Mouse (Mus musculus) hindbrain, embryonic 14.5 days (tissue): ENCODE results near the gene Jag2. TPM values are rescaled to one million over a fixed set of nuclear protein-coding genes. Genes with fewer than 3 reads are reported as not detected.

Experiments
- ATAC-seq: fragments of 200-750 bp; cut with Nextera tagmentation; 2 replicates; pipeline ENCODE4 v1.8.0; 2017; ENCODE audit warnings: moderate number of reproducible peaks, mild to moderate bottlenecking, moderate TSS enrichment, moderate library complexity; ENCODE audit not compliant: low FRiP score
- DNase-seq: peaks from one replicate; pipeline ENCODE4 v3.0.0-alpha.2; 2015; ENCODE audit warnings: low spot score
- H3K27ac ChIP-seq: fragments of 300-500 bp; sonication (generic); 2 replicates; pipeline ENCODE4 v1.5.1; 2014; ENCODE audit warnings: mild to moderate bottlenecking, moderate library complexity
- H3K27me3 ChIP-seq: fragments of 300-500 bp; sonication (generic); 2 replicates; pipeline ENCODE4 v1.6.1; 2014; ENCODE audit warnings: mild to moderate bottlenecking, low read length, mixed read lengths; ENCODE audit not compliant: control insufficient read depth, insufficient read depth
- H3K36me3 ChIP-seq: fragments of 300-500 bp; sonication (generic); replicated peaks from 2 replicates; pipeline ENCODE4 v1.6.1; 2014; ENCODE audit not compliant: control insufficient read depth, insufficient read depth
- H3K4me1 ChIP-seq: fragments of 300-500 bp; sonication (generic); replicated peaks from 2 replicates; pipeline ENCODE4 v1.6.1; 2014; ENCODE audit warnings: antibody characterized with exemption, low read length, mixed read lengths; ENCODE audit not compliant: control insufficient read depth, insufficient read depth
- H3K4me2 ChIP-seq: fragments of 300-500 bp; sonication (generic); replicated peaks from 2 replicates; pipeline ENCODE4 v1.6.1; 2014; ENCODE audit warnings: mild to moderate bottlenecking, moderate library complexity
- H3K4me3 ChIP-seq: fragments of 300-500 bp; sonication (generic); replicated peaks from 2 replicates; pipeline ENCODE4 v1.5.1; 2014; ENCODE audit warnings: mild to moderate bottlenecking, low read length
- H3K9ac ChIP-seq: fragments of 300-500 bp; sonication (generic); 2 replicates; pipeline ENCODE4 v1.6.1; 2014
- H3K9me3 ChIP-seq: fragments of 300-500 bp; sonication (generic); 2 replicates; pipeline ENCODE4 v1.6.1; 2016; ENCODE audit warnings: low read length; ENCODE audit not compliant: control insufficient read depth
- WGBS: fragments of 180-500 bp; shearing (Covaris S2); extraction: QIAGEN DNeasy Blood & Tissue Kit; methylation state at CpG from one replicate; pipeline ENCODE4 v1.1.7; 2014; 5-methylcytosine and 5-hydroxymethylcytosine counted together
- polyA plus RNA-seq: library from polyadenylated mRNA; unstranded; fragments of >200 nt; fragmentation: Nextera tagmentation; extraction: Ambion mirVana; gene quantifications from 2 replicates; pipeline ENCODE4 v1.2.1, GENCODE M21; 2014

Jag2 gene
- polyA plus RNA-seq, 1 experiment from 2014 or later, result 16.1 TPM

DNA sequence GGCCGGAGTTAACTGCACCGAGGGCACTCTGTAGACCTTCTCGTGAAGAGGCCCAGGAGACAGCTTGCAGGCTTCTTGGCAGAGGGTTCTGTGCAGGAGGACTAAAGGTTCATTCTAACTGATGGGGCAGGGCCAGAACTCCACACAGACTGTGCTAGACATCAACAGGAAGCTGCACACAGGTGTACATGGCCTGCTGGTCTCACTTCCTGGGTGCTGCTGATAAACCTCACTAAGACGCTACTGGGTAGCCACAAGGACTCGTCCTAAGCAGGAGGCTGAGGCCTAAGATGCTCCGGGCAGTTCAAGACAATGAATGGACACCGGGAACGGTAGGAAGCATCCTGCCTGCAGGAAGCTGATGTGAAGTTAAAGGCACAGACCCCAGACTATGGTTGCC is 29.8 kb upstream of the Jag2 start:
- no peak overlapping the region for H3K27ac ChIP-seq
- H3K27me3 ChIP-seq, result no peaks in the 10 kb centered on the region
- no peak for ATAC-seq
- H3K4me1 ChIP-seq, result no peaks in the 10 kb centered on the region
- H3K9me3 ChIP-seq, result no peaks in the 10 kb centered on the region
- H3K9ac ChIP-seq, result no peak overlapping the region
- 85% methylated on average over 8 of the region's 8 CpGs for WGBS
- no peak for DNase-seq
- peaks cover 53% of the 10 kb centered on the region for H3K36me3 ChIP-seq
- no peak overlapping the region for H3K4me3 ChIP-seq
- no peak overlapping the region for H3K4me2 ChIP-seq

DNA sequence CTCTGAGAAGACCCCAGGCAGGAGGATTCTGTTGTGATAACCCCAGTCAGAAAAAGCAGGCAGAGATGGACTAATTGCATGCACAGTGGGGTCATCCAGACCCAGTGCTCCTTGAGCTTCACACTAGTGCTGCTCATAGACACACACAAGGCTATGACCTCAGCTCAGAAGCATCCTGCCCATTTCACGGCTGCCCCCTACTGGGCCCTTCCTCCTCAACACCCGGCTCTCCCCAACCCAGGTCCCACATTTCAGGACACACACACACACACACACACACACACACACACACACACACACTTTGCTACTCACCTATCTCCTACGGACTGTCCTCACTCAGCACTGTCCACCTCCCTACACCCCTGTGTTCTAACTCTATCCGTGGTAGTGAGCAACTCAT is 28.7 kb upstream of the Jag2 start:
- no peaks in the 10 kb centered on the region for H3K4me1 ChIP-seq
- no peak overlapping the region for H3K4me3 ChIP-seq
- H3K9me3 ChIP-seq, result no peaks in the 10 kb centered on the region
- peaks cover 41% of the 10 kb centered on the region for H3K36me3 ChIP-seq
- no peak overlapping the region for H3K27ac ChIP-seq
- H3K9ac ChIP-seq, result no peak overlapping the region
- WGBS, result 50% methylated on average over 4 of the region's 4 CpGs
- H3K27me3 ChIP-seq, result no peaks in the 10 kb centered on the region
- no peak for ATAC-seq
- H3K4me2 ChIP-seq, result no peak overlapping the region
- no peak for DNase-seq

DNA sequence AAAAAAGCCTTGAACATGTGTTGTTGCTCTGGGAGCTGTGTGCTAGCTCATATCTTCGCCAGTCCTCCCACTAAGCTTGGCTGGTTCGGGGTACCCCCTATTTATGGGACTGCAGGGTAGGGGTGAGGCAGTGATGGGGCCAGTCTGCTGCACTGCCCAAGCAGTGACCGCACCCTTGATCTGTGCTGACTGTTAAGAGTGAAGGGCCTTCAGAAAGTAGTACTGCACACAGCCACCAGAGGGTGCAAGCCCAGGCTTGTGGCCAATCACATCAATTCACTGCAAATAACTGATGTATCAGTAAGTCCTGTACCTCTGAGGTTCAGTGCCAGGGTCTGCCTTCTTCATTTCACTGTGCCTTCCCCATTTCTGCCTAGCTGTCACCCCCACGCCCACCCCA is 26.2 kb upstream of the Jag2 start:
- H3K27me3 ChIP-seq, result no peaks in the 10 kb centered on the region
- no peak overlapping the region for H3K27ac ChIP-seq
- 35% methylated on average over 4 of the region's 4 CpGs for WGBS
- no peak overlapping the region for H3K4me3 ChIP-seq
- peaks cover 16% of the 10 kb centered on the region for H3K36me3 ChIP-seq
- H3K4me1 ChIP-seq, result peaks cover 9% of the 10 kb centered on the region; the same call in 1 of the 2 replicates
- no peak overlapping the region for H3K4me2 ChIP-seq
- no peak overlapping the region for H3K9ac ChIP-seq
- peak; percentile 32; the same call in 1 of the 2 replicates for ATAC-seq
- H3K9me3 ChIP-seq, result no peaks in the 10 kb centered on the region
- peak; percentile 72 for DNase-seq

DNA sequence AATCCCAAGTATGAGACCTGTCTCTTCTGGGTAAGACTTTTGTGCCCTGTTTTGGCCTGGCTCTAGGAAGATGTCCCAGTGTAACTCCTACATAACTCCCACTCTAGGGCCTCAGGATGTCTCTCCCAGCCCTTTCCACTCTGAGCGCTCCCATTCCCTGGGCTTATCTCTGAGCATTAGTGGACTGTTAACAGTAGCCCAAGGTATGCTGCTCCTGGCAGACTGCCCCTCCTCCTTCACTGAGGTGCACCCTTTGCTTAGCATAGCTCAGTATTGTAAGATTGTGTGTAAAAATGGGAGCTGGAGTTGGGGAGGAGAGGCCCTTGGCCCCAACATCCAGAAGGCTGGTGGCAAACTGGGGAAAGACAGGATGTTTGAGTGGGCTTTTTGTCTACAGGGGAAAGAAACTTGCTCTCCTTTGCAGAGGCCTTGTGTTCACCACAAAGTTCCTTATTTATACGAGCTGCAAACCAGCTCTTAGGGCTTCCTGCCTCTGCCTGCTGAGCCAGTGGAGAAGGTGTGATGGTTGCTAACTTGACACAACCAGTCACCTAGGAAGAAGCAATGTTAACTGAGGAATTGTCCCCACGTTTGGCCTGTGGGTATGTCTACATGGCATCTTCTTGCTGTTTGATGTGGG is 23.5 kb upstream of the Jag2 start:
- no peaks in the 10 kb centered on the region; the same call in 1 of the 2 replicates for H3K36me3 ChIP-seq
- no peak for DNase-seq
- H3K27me3 ChIP-seq, result no peaks in the 10 kb centered on the region
- peaks cover 22% of the 10 kb centered on the region for H3K4me1 ChIP-seq
- H3K4me2 ChIP-seq, result no peak overlapping the region
- no peak overlapping the region for H3K9ac ChIP-seq
- H3K27ac ChIP-seq, result no peak overlapping the region
- H3K9me3 ChIP-seq, result no peaks in the 10 kb centered on the region
- H3K4me3 ChIP-seq, result no peak overlapping the region
- no peak for ATAC-seq
- 85% methylated on average over 3 of the region's 3 CpGs for WGBS

DNA sequence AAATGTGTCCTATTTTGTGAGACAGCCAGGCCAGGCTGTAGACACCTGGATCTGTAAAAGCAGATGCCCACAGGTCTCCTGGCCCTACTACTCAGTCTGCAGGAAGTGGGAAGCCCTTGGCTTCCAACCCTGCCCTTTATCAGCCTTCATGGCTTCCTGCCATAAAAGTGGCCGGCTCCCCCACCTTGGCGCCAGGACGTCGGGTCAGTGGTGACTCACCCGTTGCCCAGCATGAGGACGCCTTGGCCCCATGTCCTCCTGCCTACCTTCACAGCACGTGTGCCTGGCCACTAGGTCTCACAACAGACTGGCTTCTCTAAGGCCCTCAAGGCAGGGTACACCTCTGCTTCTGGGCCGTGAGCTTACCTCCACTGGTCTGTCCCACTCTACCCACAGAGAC is 22.9 kb upstream of the Jag2 start:
- no peak overlapping the region for H3K9ac ChIP-seq
- H3K36me3 ChIP-seq, result no peaks in the 10 kb centered on the region
- no peak overlapping the region for H3K4me3 ChIP-seq
- H3K27ac ChIP-seq, result peak overlapping the region; percentile 22; the same call in 1 of the 2 replicates
- DNase-seq (no peak), ATAC-seq (no peak)
- no peak overlapping the region for H3K4me2 ChIP-seq
- H3K4me1 ChIP-seq, result peaks cover 22% of the 10 kb centered on the region
- no peaks in the 10 kb centered on the region for H3K9me3 ChIP-seq
- H3K27me3 ChIP-seq, result no peaks in the 10 kb centered on the region
- 71% methylated on average over 8 of the region's 8 CpGs for WGBS

DNA sequence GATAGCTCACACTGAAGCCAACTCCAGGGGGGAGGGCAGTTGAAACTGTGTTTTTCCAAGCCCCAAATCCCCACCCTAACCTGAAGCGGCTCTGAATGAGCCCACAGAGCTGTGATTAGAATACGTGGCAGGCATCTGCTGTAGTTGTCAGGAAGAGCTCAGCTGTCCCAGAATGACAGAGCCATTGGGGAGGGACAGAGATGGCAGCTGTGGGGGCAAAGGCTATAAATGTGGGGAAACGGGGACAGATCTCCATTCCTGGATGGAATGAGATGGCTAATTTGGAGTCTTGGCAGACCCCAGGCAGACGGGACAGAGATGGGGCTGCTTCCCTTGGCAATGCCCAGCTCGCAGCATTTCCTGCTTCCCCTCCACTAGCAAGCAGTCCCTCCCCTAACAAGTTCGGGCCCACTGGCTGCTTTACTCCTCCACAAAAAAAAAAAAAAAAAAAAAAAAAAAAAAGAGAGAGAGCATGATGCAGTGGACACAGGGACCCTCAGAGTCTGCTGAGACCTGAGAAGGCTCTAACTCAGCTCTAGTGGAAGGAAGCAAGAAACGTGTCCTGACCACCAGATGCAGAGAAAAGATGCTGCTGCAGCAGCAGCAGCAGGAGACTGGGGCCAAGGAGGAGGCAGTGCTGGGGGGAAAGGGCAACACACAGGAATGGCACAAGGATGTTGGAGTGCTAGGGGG is 21.7 kb upstream of the Jag2 start:
- Histone ChIP-seq H3K9ac (peak overlapping the region; percentile 87), H3K4me3 (no peak overlapping the region), H3K36me3 (no peaks in the 10 kb centered on the region), H3K9me3 (no peaks in the 10 kb centered on the region), H3K27ac (peak overlapping the region; percentile 92), H3K4me1 (peaks cover 22% of the 10 kb centered on the region), H3K4me2 (peak overlapping the region; percentile 85), H3K27me3 (no peaks in the 10 kb centered on the region)
- no peak for DNase-seq
- WGBS, result 18% methylated on average over 7 of the region's 7 CpGs
- no peak for ATAC-seq

DNA sequence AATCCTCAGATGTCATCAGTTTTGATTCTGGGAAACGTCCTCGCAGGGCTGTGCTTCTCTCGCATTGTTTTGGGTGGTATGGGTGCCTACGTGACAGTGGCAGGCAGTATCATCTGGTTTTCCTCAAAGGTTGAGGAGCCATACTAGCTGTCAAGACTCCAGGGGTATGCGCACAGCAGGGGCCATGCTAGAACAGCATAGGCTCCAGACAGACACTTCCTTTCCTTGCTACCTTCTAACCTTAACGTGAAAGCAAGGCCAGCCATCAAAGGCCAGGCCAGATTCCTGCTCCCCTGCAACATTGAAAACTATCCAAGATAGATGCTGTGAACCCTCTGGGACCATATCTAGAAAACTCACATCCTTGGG is 21.2 kb upstream of the Jag2 start:
- Histone ChIP-seq H3K4me1 (peaks cover 22% of the 10 kb centered on the region), H3K27ac (peak overlapping the region; percentile 92), H3K9ac (peak overlapping the region; percentile 87), H3K4me2 (peak overlapping the region; percentile 85), H3K4me3 (peak overlapping the region; percentile 54), H3K27me3 (no peaks in the 10 kb centered on the region), H3K9me3 (no peaks in the 10 kb centered on the region), H3K36me3 (no peaks in the 10 kb centered on the region)
- peak; percentile 31 for ATAC-seq
- 12% methylated on average over 6 of the region's 6 CpGs for WGBS
- no peak for DNase-seq

DNA sequence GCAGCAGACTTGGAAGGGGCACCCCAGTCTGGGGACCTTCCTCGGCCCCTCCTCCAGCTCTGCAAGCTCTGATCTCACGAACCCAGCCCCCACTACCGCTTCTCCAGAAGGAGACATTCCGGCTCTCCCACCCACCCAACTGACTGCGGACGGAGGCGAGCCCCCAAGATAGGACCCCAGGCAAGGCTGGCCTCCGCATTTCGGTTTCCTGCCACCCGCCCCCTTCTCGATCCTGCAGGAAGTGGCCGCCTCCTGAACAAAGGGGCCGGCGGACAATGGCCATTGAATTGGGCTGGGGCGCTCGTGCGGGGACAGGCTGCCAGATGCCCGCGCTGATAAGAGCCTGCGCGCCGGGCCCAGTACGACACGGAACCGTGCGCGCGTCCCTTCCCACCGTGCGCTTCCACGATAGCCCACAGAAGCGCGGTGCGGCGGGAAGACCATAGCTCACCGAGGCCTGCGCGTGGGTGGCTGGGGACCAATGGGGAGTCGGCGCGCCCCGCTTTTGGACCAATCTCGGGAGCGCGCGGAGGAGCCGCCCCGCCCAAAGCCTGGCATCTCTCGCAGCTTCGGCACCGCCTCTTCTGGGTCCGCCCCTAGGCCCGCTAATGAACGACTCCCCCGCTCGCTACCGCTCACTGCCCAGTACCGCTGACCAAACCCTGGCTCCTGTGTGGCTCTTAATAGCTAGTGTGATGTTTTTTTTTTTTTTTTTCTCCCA is 20.6 kb upstream of the Jag2 start:
- ATAC-seq (peak; percentile 93), DNase-seq (peak; percentile 94)
- H3K4me2 ChIP-seq, result peak overlapping the region; percentile 85
- under 1% methylated on average over 58 of the region's 58 CpGs for WGBS
- no peaks in the 10 kb centered on the region for H3K36me3 ChIP-seq
- peak overlapping the region; percentile 54 for H3K4me3 ChIP-seq
- H3K9me3 ChIP-seq, result no peaks in the 10 kb centered on the region
- H3K27ac ChIP-seq, result peak overlapping the region; percentile 92
- H3K4me1 ChIP-seq, result peaks cover 22% of the 10 kb centered on the region
- H3K27me3 ChIP-seq, result no peaks in the 10 kb centered on the region
- H3K9ac ChIP-seq, result peak overlapping the region; percentile 87

DNA sequence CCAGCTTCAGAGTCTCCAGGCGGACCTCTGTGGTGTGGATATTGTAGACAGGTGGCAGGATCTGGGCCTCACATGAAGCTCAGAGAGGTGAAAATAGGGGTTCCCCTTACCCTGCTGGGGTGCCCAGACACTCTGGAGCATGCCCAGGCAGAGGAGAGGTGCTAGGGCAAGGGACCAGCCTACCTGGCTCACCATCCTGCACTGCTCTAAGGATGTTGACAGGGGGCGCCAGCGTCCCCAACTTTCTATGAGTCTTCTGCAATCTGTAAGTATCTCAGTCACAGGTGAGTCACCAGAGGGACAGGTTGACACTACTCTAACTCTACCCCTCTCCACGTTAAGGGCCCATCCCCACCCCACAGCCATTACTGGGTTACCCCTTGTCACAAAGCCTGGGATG is 17.7 kb upstream of the Jag2 start:
- Histone ChIP-seq H3K4me2 (no peak overlapping the region), H3K9me3 (no peaks in the 10 kb centered on the region), H3K4me1 (peaks cover 22% of the 10 kb centered on the region), H3K27ac (no peak overlapping the region), H3K27me3 (no peaks in the 10 kb centered on the region), H3K9ac (no peak overlapping the region), H3K36me3 (no peaks in the 10 kb centered on the region), H3K4me3 (no peak overlapping the region)
- WGBS, result 27% methylated on average over 4 of the region's 4 CpGs
- DNase-seq (no peak), ATAC-seq (no peak)
